Mouse (Mus musculus): ENCODE measurements at regions not wholly inside any gene's neighbourhood (a gene's known extent, or its start where the extent isn't known, plus 50 kb on each side); places are given as distances from the start of the nearest gene placed in this dataset.

DNA sequence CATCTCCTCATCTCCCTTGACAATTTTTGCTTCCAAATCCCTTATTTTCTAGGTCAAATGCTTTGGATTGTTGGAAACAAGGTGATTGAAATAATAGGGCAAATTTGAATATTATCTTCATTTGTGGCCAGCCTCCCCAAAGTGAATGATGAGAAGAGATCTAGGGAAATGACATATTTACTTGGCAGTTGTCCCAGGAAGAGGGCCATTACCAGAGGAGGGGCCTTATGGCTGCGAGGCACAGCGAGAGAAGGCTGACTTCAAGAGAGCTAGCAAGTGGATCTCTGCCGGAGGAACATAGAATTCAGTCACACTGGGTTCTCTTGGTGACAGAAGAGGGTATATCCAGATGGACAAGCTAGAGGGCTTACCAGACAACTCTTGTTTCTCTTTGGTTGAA lies 390.9 kb downstream of the Rps24 start:
- TF ChIP-seq GATA1 (IDR thresholded peaks at IDR 0.05; ENCODE audit: low read depth, low read length) (no peak), HCFC1 (IDR thresholded peaks at IDR 0.05; ENCODE audit: low read depth, low read length) (no peak)
